Mouse (Mus musculus) hindbrain, embryonic 12.5 days (tissue): ENCODE data around the gene Mapk1. TPM values are rescaled to one million over a fixed set of nuclear protein-coding genes. Genes with fewer than 3 reads are reported as not detected.
A peak's percentile ranks its signal among the peaks of the same experiment; 100 is the strongest.

ENCODE experiments used
- ATAC-seq: fragments of 200-750 bp; cut with Nextera tagmentation; 2 replicates; pipeline ENCODE4 v1.8.0; 2017; ENCODE audit warnings: moderate TSS enrichment; ENCODE audit not compliant: low FRiP score
- H3K27ac ChIP-seq: fragments of 300-500 bp; sonication (generic); 2 replicates; pipeline ENCODE4 v1.5.1; 2016; ENCODE audit warnings: mild to moderate bottlenecking
- H3K27me3 ChIP-seq: fragments of 300-500 bp; sonication (generic); 2 replicates; pipeline ENCODE4 v1.6.1; 2016; ENCODE audit warnings: mild to moderate bottlenecking
- H3K36me3 ChIP-seq: fragments of 300-500 bp; sonication (generic); 2 replicates; pipeline ENCODE4 v1.6.1; 2016; ENCODE audit warnings: mild to moderate bottlenecking
- H3K4me1 ChIP-seq: fragments of 300-500 bp; sonication (generic); 2 replicates; pipeline ENCODE4 v1.6.1; 2016
- H3K4me2 ChIP-seq: fragments of 300-500 bp; sonication (generic); replicated peaks from 2 replicates; pipeline ENCODE4 v1.6.1; 2016; ENCODE audit warnings: mild to moderate bottlenecking
- H3K4me3 ChIP-seq: fragments of 300-500 bp; sonication (generic); 2 replicates; pipeline ENCODE4 v1.5.1; 2016; ENCODE audit warnings: mild to moderate bottlenecking
- H3K9ac ChIP-seq: fragments of 300-500 bp; sonication (generic); 2 replicates; pipeline ENCODE4 v1.6.1; 2016; ENCODE audit warnings: mild to moderate bottlenecking, moderate library complexity
- H3K9me3 ChIP-seq: fragments of 300-500 bp; sonication (generic); replicated peaks from 2 replicates; pipeline ENCODE4 v1.6.1; 2016; ENCODE audit warnings: mild to moderate bottlenecking
- WGBS: fragments of 180-500 bp; shearing (Covaris S2); methylation state at CpG from one replicate; pipeline ENCODE4 v1.1.7; 2016; 5-methylcytosine and 5-hydroxymethylcytosine counted together
- polyA plus RNA-seq: library from polyadenylated mRNA; unstranded; fragments of >200 nt; fragmentation: Nextera tagmentation; extraction: Ambion mirVana; gene quantifications from 2 replicates; pipeline ENCODE4 v1.2.1, GENCODE M21; 2016

Mapk1 gene
- 162 and 163 TPM in 2 replicates for polyA plus RNA-seq

GRCm38 (mm10) chr16:16983131-16983533, at the start of gene Mapk1:
Mapk1 (plus strand) TSS chr16:16983382.
- peak within 1 kb of the TSS; percentile 97 for H3K27ac ChIP-seq
- under 1% methylated on average over 25 of the region's 35 CpGs for WGBS
- H3K27me3 ChIP-seq: no peaks in the 10 kb centered on the region
- peaks cover 9% of the 10 kb centered on the region for H3K36me3 ChIP-seq
- H3K4me2 ChIP-seq: peak within 1 kb of the TSS; percentile 70
- H3K9me3 ChIP-seq: no peaks in the 10 kb centered on the region
- ATAC-seq: peak; percentile 98
- peak within 1 kb of the TSS; percentile 96 for H3K9ac ChIP-seq
- H3K4me1 ChIP-seq: peaks cover 20% of the 10 kb centered on the region
- peak within 1 kb of the TSS; percentile 97 for H3K4me3 ChIP-seq

GRCm38 (mm10) chr16:16939543-16939942, 43.6 kb upstream of the Mapk1 start:
- Histone ChIP-seq H3K4me3 (no peak overlapping the region), H3K9ac (no peak overlapping the region), H3K27me3 (no peaks in the 10 kb centered on the region), H3K27ac (no peak overlapping the region), H3K9me3 (peaks cover 4% of the 10 kb centered on the region; the same call in 1 of the 2 replicates), H3K4me1 (no peaks in the 10 kb centered on the region), H3K4me2 (no peak overlapping the region), H3K36me3 (no peaks in the 10 kb centered on the region)
- WGBS: 97% methylated on average over 9 of the region's 9 CpGs
- no peak for ATAC-seq

GRCm38 (mm10) chr16:16941078-16941477, 42.1 kb upstream of the Mapk1 start:
- Histone ChIP-seq H3K9me3 (peaks cover 4% of the 10 kb centered on the region; the same call in 1 of the 2 replicates), H3K36me3 (no peaks in the 10 kb centered on the region), H3K9ac (no peak overlapping the region), H3K27me3 (no peaks in the 10 kb centered on the region), H3K4me1 (no peaks in the 10 kb centered on the region), H3K27ac (no peak overlapping the region), H3K4me3 (no peak overlapping the region), H3K4me2 (no peak overlapping the region)
- 99% methylated on average over 2 of the region's 2 CpGs for WGBS
- ATAC-seq: no peak

GRCm38 (mm10) chr16:16958575-16958974, 24.6 kb upstream of the Mapk1 start:
- Histone ChIP-seq H3K4me2 (no peak overlapping the region), H3K9ac (no peak overlapping the region), H3K27me3 (no peaks in the 10 kb centered on the region), H3K27ac (no peak overlapping the region), H3K4me3 (no peak overlapping the region), H3K9me3 (no peaks in the 10 kb centered on the region), H3K36me3 (no peaks in the 10 kb centered on the region), H3K4me1 (no peaks in the 10 kb centered on the region)
- no peak for ATAC-seq
- 38% methylated on average over 2 of the region's 5 CpGs for WGBS

GRCm38 (mm10) chr16:16959907-16960306, 23.3 kb upstream of the Mapk1 start:
- H3K4me2 ChIP-seq: no peak overlapping the region
- no peak overlapping the region for H3K27ac ChIP-seq
- H3K4me1 ChIP-seq: no peaks in the 10 kb centered on the region
- no peaks in the 10 kb centered on the region for H3K36me3 ChIP-seq
- H3K9ac ChIP-seq: no peak overlapping the region
- no peaks in the 10 kb centered on the region for H3K9me3 ChIP-seq
- ATAC-seq: no peak
- H3K4me3 ChIP-seq: no peak overlapping the region
- H3K27me3 ChIP-seq: no peaks in the 10 kb centered on the region
- WGBS: 87% methylated on average over 6 of the region's 6 CpGs

- no peak overlapping the region for H3K27ac ChIP-seq
- H3K4me2 ChIP-seq: no peak overlapping the region
- H3K27me3 ChIP-seq: no peaks in the 10 kb centered on the region
- H3K9me3 ChIP-seq: no peaks in the 10 kb centered on the region
- 63% methylated on average over 1 of the region's 1 CpGs for WGBS
- H3K4me1 ChIP-seq: no peaks in the 10 kb centered on the region
- H3K4me3 ChIP-seq: no peak overlapping the region
- no peaks in the 10 kb centered on the region for H3K36me3 ChIP-seq
- ATAC-seq: no peak
- no peak overlapping the region for H3K9ac ChIP-seq
These were observed 18.0 kb upstream of the Mapk1 start for GRCm38 (mm10) chr16:16965149-16965548.

- Histone ChIP-seq H3K4me2 (no peak overlapping the region), H3K9ac (no peak overlapping the region), H3K36me3 (no peaks in the 10 kb centered on the region), H3K9me3 (no peaks in the 10 kb centered on the region), H3K27me3 (no peaks in the 10 kb centered on the region), H3K4me3 (no peak overlapping the region), H3K27ac (no peak overlapping the region), H3K4me1 (no peaks in the 10 kb centered on the region)
- no peak for ATAC-seq
These were observed 16.9 kb upstream of the Mapk1 start for GRCm38 (mm10) chr16:16966290-16966689.

- H3K4me1 ChIP-seq: 0 out of 2 replicates have a peak, but pooled peaks cover 3% of the 10 kb centered on the region
- WGBS: 91% methylated on average over 3 of the region's 3 CpGs
- 0 out of 2 replicates have a peak, but pooled peaks cover 3% of the 10 kb centered on the region for H3K9me3 ChIP-seq
- H3K4me3 ChIP-seq: no peak overlapping the region
- H3K9ac ChIP-seq: no peak overlapping the region
- H3K27me3 ChIP-seq: no peaks in the 10 kb centered on the region
- ATAC-seq: no peak
- H3K36me3 ChIP-seq: no peaks in the 10 kb centered on the region
- no peak overlapping the region for H3K4me2 ChIP-seq
- no peak overlapping the region for H3K27ac ChIP-seq
These were observed 5.1 kb upstream of the Mapk1 start for GRCm38 (mm10) chr16:16978061-16978460.

GRCm38 (mm10) chr16:16978765-16979164, 4.4 kb upstream of the Mapk1 start:
- Histone ChIP-seq H3K4me2 (no peak overlapping the region), H3K36me3 (no peaks in the 10 kb centered on the region), H3K9me3 (0 out of 2 replicates have a peak, but pooled peaks cover 3% of the 10 kb centered on the region), H3K9ac (no peak overlapping the region), H3K4me1 (0 out of 2 replicates have a peak, but pooled peaks cover 3% of the 10 kb centered on the region), H3K27ac (no peak overlapping the region), H3K27me3 (no peaks in the 10 kb centered on the region), H3K4me3 (no peak overlapping the region)
- WGBS: 81% methylated on average over 2 of the region's 2 CpGs
- no peak for ATAC-seq

- Histone ChIP-seq H3K9me3 (no peaks in the 10 kb centered on the region), H3K4me1 (peaks cover 20% of the 10 kb centered on the region), H3K9ac (peak overlapping the region; percentile 96), H3K36me3 (peaks cover 6% of the 10 kb centered on the region; the same call in 1 of the 2 replicates), H3K4me3 (peak overlapping the region; percentile 97), H3K4me2 (peak overlapping the region; percentile 70), H3K27ac (peak overlapping the region; percentile 97; the same call in 1 of the 2 replicates), H3K27me3 (no peaks in the 10 kb centered on the region)
- peak; percentile 70 for ATAC-seq
- WGBS: 55% methylated on average over 1 of the region's 2 CpGs
These were observed 546 bp upstream of the Mapk1 start for GRCm38 (mm10) chr16:16982636-16983035.

- Histone ChIP-seq H3K9ac (peak overlapping the region; percentile 96), H3K4me1 (peaks cover 20% of the 10 kb centered on the region), H3K36me3 (peaks cover 15% of the 10 kb centered on the region), H3K4me3 (peak overlapping the region; percentile 97), H3K27ac (peak overlapping the region; percentile 97), H3K4me2 (peak overlapping the region; percentile 70), H3K27me3 (no peaks in the 10 kb centered on the region), H3K9me3 (no peaks in the 10 kb centered on the region)
- peak; percentile 71 for ATAC-seq
- under 1% methylated on average over 60 of the region's 75 CpGs for WGBS
These were observed 596 bp downstream of the Mapk1 start for GRCm38 (mm10) chr16:16983534-16984422.

GRCm38 (mm10) chr16:16984423-16984941, 1.3 kb downstream of the Mapk1 start:
- Histone ChIP-seq H3K36me3 (peaks cover 19% of the 10 kb centered on the region), H3K27ac (no peak overlapping the region), H3K27me3 (no peaks in the 10 kb centered on the region), H3K9ac (peak overlapping the region; percentile 96), H3K4me1 (peaks cover 20% of the 10 kb centered on the region), H3K4me3 (peak overlapping the region; percentile 97), H3K4me2 (peak overlapping the region; percentile 70), H3K9me3 (no peaks in the 10 kb centered on the region)
- 30% methylated on average over 9 of the region's 9 CpGs for WGBS
- no peak for ATAC-seq
